Mouse (Mus musculus) liver, embryonic 16.5 days (tissue): ENCODE measurements around the gene Nrf1. TPM values are rescaled to one million over a fixed set of nuclear protein-coding genes. Genes with fewer than 3 reads are reported as not detected.
A peak's percentile ranks its signal among the peaks of the same experiment; 100 is the strongest.

Source experiments
- ATAC-seq: fragments of 200-750 bp; cut with Nextera tagmentation; 2 replicates; pipeline ENCODE4 v1.8.0; 2017; ENCODE audit warnings: low read depth, mild to moderate bottlenecking, moderate number of reproducible peaks, moderate library complexity
- H3K27ac ChIP-seq: fragments of 300-500 bp; sonication (generic); 2 replicates; pipeline ENCODE4 v1.5.1; 2014; ENCODE audit warnings: mild to moderate bottlenecking, low read length
- H3K27me3 ChIP-seq: fragments of 300-500 bp; sonication (generic); 2 replicates; pipeline ENCODE4 v1.6.1; 2014; ENCODE audit warnings: low read depth, low read length, mixed read lengths; ENCODE audit not compliant: control insufficient read depth, insufficient read depth
- H3K36me3 ChIP-seq: fragments of 300-500 bp; sonication (generic); 2 replicates; pipeline ENCODE4 v1.6.1; 2014; ENCODE audit warnings: mild to moderate bottlenecking; ENCODE audit not compliant: control insufficient read depth, insufficient read depth
- H3K4me1 ChIP-seq: fragments of 300-500 bp; sonication (generic); 2 replicates; pipeline ENCODE4 v1.6.1; 2014; ENCODE audit warnings: low read depth, low read length, mixed read lengths; ENCODE audit not compliant: control insufficient read depth
- H3K4me2 ChIP-seq: fragments of 300-500 bp; sonication (generic); 2 replicates; pipeline ENCODE4 v1.6.1; 2014; ENCODE audit warnings: low read depth, low read length, mixed read lengths
- H3K4me3 ChIP-seq: fragments of 300-500 bp; sonication (generic); 2 replicates; pipeline ENCODE4 v1.5.1; 2014; ENCODE audit warnings: low read depth, mild to moderate bottlenecking, low read length
- H3K9ac ChIP-seq: fragments of 300-500 bp; sonication (generic); 2 replicates; pipeline ENCODE4 v1.6.1; 2014; ENCODE audit warnings: low read depth, low read length
- H3K9me3 ChIP-seq: fragments of 300-500 bp; sonication (generic); replicated peaks from 2 replicates; pipeline ENCODE4 v1.6.1; 2016; ENCODE audit warnings: low read length; ENCODE audit not compliant: control insufficient read depth
- WGBS: fragments of 180-500 bp; shearing (Covaris S2); extraction: QIAGEN DNeasy Blood & Tissue Kit; methylation state at CpG from one replicate; pipeline ENCODE4 v1.1.7; 2014; ENCODE audit not compliant: insufficient replicate concordance; 5-methylcytosine and 5-hydroxymethylcytosine counted together
- microRNA counts: library from miRNA; unstranded; fragments of <30 nt; microRNA quantifications from one replicate; lab custom pipeline; 2016
- microRNA-seq: library from miRNA; unstranded; fragments of <30 nt; microRNA quantifications from one replicate; pipeline ENCODE4, GENCODE M21; 2016
- polyA plus RNA-seq: library from polyadenylated mRNA; unstranded; fragments of >200 nt; fragmentation: Nextera tagmentation; extraction: Ambion mirVana; gene quantifications from 2 replicates; pipeline ENCODE4 v1.2.1, GENCODE M21; 2015

The Nrf1 gene
- polyA plus RNA-seq, 1 experiment from 2014 or later, result 35.3 TPM

DNA sequence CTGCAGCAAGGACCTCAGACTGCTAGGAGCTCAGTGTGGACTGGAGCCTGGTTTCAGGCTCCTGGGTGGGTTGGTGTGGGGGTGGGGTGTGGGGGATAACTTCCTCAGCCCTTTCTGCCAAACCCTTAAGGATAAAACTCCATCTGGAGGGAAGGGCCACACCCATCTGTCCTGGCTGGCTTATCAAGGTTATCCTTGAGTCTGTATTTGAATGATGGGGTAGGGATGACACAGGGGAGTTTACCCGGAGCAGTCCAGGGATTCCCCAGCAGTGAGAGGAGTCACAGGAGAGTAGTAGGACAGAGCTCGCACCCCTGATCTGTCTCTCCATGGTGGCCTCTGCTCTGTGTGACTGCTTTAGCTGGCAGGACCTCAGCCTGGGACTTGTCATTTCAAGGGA is 132.5 kb downstream of the Nrf1 start:
- Histone ChIP-seq H3K36me3 (no peaks in the 10 kb centered on the region), H3K9me3 (no peaks in the 10 kb centered on the region), H3K4me2 (no peak overlapping the region), H3K4me3 (no peak overlapping the region), H3K27me3 (peaks cover 93% of the 10 kb centered on the region), H3K27ac (no peak overlapping the region), H3K4me1 (peaks cover 6% of the 10 kb centered on the region), H3K9ac (no peak overlapping the region)
- WGBS, result 34% methylated on average over 2 of the region's 2 CpGs
- no peak for ATAC-seq

DNA sequence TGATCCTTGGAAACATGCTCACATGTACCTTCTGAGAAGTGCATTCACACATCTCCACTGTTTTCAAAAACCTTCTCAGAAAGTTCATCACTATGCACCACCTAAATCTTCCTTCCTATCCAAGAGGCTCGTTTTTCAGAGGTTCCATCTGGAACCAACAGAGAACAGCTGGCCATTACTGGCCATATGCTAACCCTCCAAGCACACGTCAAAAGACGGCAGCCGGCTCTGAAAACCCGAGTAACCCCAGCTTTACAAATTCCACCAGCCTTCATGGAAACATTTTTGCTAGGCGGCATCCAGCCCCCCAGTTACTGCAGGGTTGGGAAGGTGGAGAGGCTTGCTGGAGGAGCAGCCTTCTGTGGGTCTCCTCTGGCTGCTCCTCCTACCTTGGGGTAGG is 134.2 kb downstream of the Nrf1 start:
- no peaks in the 10 kb centered on the region for H3K9me3 ChIP-seq
- no peak overlapping the region for H3K9ac ChIP-seq
- no peak overlapping the region for H3K4me3 ChIP-seq
- no peak overlapping the region for H3K27ac ChIP-seq
- ATAC-seq, result no peak
- 59% methylated on average over 6 of the region's 6 CpGs for WGBS
- no peaks in the 10 kb centered on the region; the same call in 1 of the 2 replicates for H3K4me1 ChIP-seq
- H3K36me3 ChIP-seq, result no peaks in the 10 kb centered on the region
- peaks cover 80% of the 10 kb centered on the region for H3K27me3 ChIP-seq
- no peak overlapping the region for H3K4me2 ChIP-seq

DNA sequence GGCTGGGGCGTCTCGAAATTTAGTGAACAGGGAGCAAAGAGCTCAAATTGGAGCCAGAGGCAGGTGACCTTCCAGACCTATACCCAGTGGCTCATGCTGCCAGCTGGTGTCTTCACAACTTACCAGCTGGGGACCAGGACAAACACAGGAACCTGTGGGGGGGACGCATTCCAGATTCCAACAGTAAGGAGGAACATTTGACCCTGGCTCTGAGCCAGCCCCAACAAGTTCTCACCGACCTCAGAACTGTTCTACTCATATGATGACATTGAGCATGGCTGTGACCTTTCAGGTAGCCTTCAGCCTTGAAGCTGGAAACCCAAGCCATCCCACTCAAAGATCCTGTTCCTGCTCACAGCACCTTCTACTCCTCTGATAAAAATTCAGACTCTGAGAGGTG is 135.8 kb downstream of the Nrf1 start:
- H3K36me3 ChIP-seq, result no peaks in the 10 kb centered on the region
- no peak overlapping the region for H3K4me2 ChIP-seq
- H3K27ac ChIP-seq, result no peak overlapping the region
- no peaks in the 10 kb centered on the region for H3K9me3 ChIP-seq
- no peak for ATAC-seq
- H3K9ac ChIP-seq, result no peak overlapping the region
- 58% methylated on average over 4 of the region's 4 CpGs for WGBS
- no peak overlapping the region for H3K4me3 ChIP-seq
- peaks cover 65% of the 10 kb centered on the region for H3K27me3 ChIP-seq
- H3K4me1 ChIP-seq, result no peaks in the 10 kb centered on the region

DNA sequence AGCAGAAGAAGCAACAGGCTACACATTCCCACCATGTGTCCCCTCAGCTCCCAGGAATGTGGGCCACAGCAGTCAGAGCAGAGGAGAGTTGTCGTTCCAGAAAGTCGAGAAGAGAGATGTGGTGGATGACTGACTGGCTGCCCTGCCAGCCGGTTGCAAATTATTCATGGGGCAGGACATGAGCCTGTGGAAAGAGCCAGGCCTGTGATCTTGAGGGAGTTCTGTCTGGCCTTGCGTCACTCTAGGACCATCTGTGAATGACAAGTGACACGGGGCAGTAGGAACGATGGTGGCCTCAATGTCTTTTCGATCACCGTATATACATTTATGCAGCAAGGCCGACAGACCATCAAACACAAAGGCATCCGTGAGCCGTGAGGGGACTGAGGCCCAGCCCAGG is 147.9 kb downstream of the Nrf1 start:
- no peak for ATAC-seq
- Histone ChIP-seq H3K4me2 (no peak overlapping the region), H3K27me3 (no peaks in the 10 kb centered on the region; the same call in none of the 2 replicates), H3K4me3 (no peak overlapping the region), H3K36me3 (no peaks in the 10 kb centered on the region), H3K9ac (no peak overlapping the region), H3K9me3 (no peaks in the 10 kb centered on the region), H3K27ac (no peak overlapping the region), H3K4me1 (no peaks in the 10 kb centered on the region)
- WGBS, result 79% methylated on average over 11 of the region's 11 CpGs

GRCm38 (mm10) chr6:30196143-30196542 is 148.4 kb downstream of the Nrf1 start:
- no peak overlapping the region for H3K9ac ChIP-seq
- H3K4me2 ChIP-seq, result no peak overlapping the region
- no peak for ATAC-seq
- no peak overlapping the region for H3K27ac ChIP-seq
- 72% methylated on average over 8 of the region's 8 CpGs for WGBS
- H3K4me3 ChIP-seq, result no peak overlapping the region
- H3K36me3 ChIP-seq, result no peaks in the 10 kb centered on the region
- H3K4me1 ChIP-seq, result no peaks in the 10 kb centered on the region
- H3K9me3 ChIP-seq, result no peaks in the 10 kb centered on the region
- H3K27me3 ChIP-seq, result no peaks in the 10 kb centered on the region; the same call in none of the 2 replicates

MicroRNA genes within 50 kb of the gene (microRNA counts, 519-probe panel; counts per million panel counts)
- microRNA mmu-miR-182 (lab: Ali Mortazavi, UCI) (60.7 counts per million), microRNA mmu-miR-183 (lab: Ali Mortazavi, UCI) (60.7 counts per million), microRNA mmu-miR-96 (lab: Ali Mortazavi, UCI) (2,335 counts per million, percentile 51 among the panel's probes with 10 or more counts)

Small RNA genes lying within 50 kb of the gene (microRNA-seq; reads per million reads assigned to microRNA genes)
- gene Mir182 (316 reads per million, percentile 65 among the genes with 10 or more reads in this experiment), gene Mir183 (318 reads per million, percentile 65 among the genes with 10 or more reads in this experiment), gene Mir96 (141 reads per million, percentile 56 among the genes with 10 or more reads in this experiment)

Other genes starting within 250 kb of the Nrf1 start
- 0.37 and 0.41 TPM in 2 replicates for gene Strip2, start 131.0 kb upstream of the Nrf1 start, polyA plus RNA-seq